Mouse (Mus musculus): Measurements from ENCODE around the gene Cdrt4. TPM values are rescaled to one million over a fixed set of nuclear protein-coding genes. Genes with fewer than 3 reads are reported as not detected.

Gene Cdrt4
- total and polyA plus RNA-seq, 2 experiments from 2014 or later, result 0.35 TPM; not detected in 1

- 41% methylated on average over 6 of the region's 6 CpGs for WGBS
- DNase-seq (ENCODE audit: low spot score) (no peak), ATAC-seq (peak; percentile 36; the same call in 1 of the 2 replicates)
- Histone ChIP-seq H3K4me2 (ENCODE audit: low read depth, low read length) (no peak overlapping the region), H3K27me3 (ENCODE audit: insufficient read depth, low read length) (no peaks in the 10 kb centered on the region), H3K9ac (replicated peaks; ENCODE audit: low read length) (no peak overlapping the region), H3K9me3 (ENCODE audit: low read length) (no peaks in the 10 kb centered on the region), H3K27ac (peak overlapping the region; percentile 48; the same call in 1 of the 2 replicates), H3K36me3 (ENCODE audit: insufficient read depth, low read length) (no peaks in the 10 kb centered on the region), H3K4me1 (ENCODE audit: insufficient read depth, low read length) (peaks cover 13% of the 10 kb centered on the region; the same call in 1 of the 2 replicates), H3K4me3 (ENCODE audit: low read length) (no peak overlapping the region)
- TF ChIP-seq CTCF (IDR thresholded peaks at IDR 0.05; ENCODE audit: low read depth), result no peak
Observed at GRCm38 (mm10) chr11:63018083-63018622, 67.2 kb downstream of the Cdrt4 start.

- Histone ChIP-seq H3K4me1 (ENCODE audit: insufficient read depth, low read length) (peaks cover 13% of the 10 kb centered on the region; the same call in 1 of the 2 replicates), H3K9ac (replicated peaks; ENCODE audit: low read length) (no peak overlapping the region), H3K27ac (no peak overlapping the region), H3K27me3 (ENCODE audit: insufficient read depth, low read length) (no peaks in the 10 kb centered on the region), H3K9me3 (ENCODE audit: low read length) (no peaks in the 10 kb centered on the region), H3K4me3 (ENCODE audit: low read length) (no peak overlapping the region), H3K4me2 (ENCODE audit: low read depth, low read length) (no peak overlapping the region), H3K36me3 (ENCODE audit: insufficient read depth, low read length) (no peaks in the 10 kb centered on the region)
- no peak for ATAC-seq
- DNase-seq (ENCODE audit: low spot score), result no peak
- no peak for TF ChIP-seq CTCF (IDR thresholded peaks at IDR 0.05; ENCODE audit: low read depth)
Observed at GRCm38 (mm10) chr11:63020633-63021032, 69.6 kb downstream of the Cdrt4 start.

GRCm38 (mm10) chr11:63021141-63021806, 70.3 kb downstream of the Cdrt4 start:
- ATAC-seq, result no peak
- no peak for DNase-seq (ENCODE audit: low spot score)
- WGBS, result 67% methylated on average over 5 of the region's 5 CpGs
- no peaks in the 10 kb centered on the region for H3K9me3 ChIP-seq (ENCODE audit: low read length)
- no peak overlapping the region for H3K27ac ChIP-seq
- H3K27me3 ChIP-seq (ENCODE audit: insufficient read depth, low read length), result no peaks in the 10 kb centered on the region
- TF ChIP-seq CTCF (IDR thresholded peaks at IDR 0.05; ENCODE audit: low read depth), result no peak
- no peak overlapping the region for H3K9ac ChIP-seq (replicated peaks; ENCODE audit: low read length)
- no peak overlapping the region for H3K4me3 ChIP-seq (ENCODE audit: low read length)
- H3K4me2 ChIP-seq (ENCODE audit: low read depth, low read length), result no peak overlapping the region
- H3K4me1 ChIP-seq (ENCODE audit: insufficient read depth, low read length), result peaks cover 13% of the 10 kb centered on the region; the same call in 1 of the 2 replicates
- H3K36me3 ChIP-seq (ENCODE audit: insufficient read depth, low read length), result no peaks in the 10 kb centered on the region

GRCm38 (mm10) chr11:63023461-63023860, 72.5 kb downstream of the Cdrt4 start:
- Histone ChIP-seq H3K4me3 (ENCODE audit: low read length) (no peak overlapping the region), H3K36me3 (ENCODE audit: insufficient read depth, low read length) (no peaks in the 10 kb centered on the region), H3K9me3 (ENCODE audit: low read length) (no peaks in the 10 kb centered on the region), H3K4me1 (ENCODE audit: insufficient read depth, low read length) (0 out of 2 replicates have a peak, but pooled peaks cover 8% of the 10 kb centered on the region), H3K27ac (no peak overlapping the region), H3K4me2 (ENCODE audit: low read depth, low read length) (no peak overlapping the region), H3K9ac (replicated peaks; ENCODE audit: low read length) (no peak overlapping the region), H3K27me3 (ENCODE audit: insufficient read depth, low read length) (no peaks in the 10 kb centered on the region)
- DNase-seq (ENCODE audit: low spot score) (no peak), ATAC-seq (no peak)
- 81% methylated on average over 5 of the region's 5 CpGs for WGBS
- no peak for TF ChIP-seq CTCF (IDR thresholded peaks at IDR 0.05; ENCODE audit: low read depth)

- H3K9ac ChIP-seq (replicated peaks; ENCODE audit: low read length), result no peak overlapping the region
- no peak overlapping the region for H3K27ac ChIP-seq
- H3K36me3 ChIP-seq (ENCODE audit: insufficient read depth, low read length), result no peaks in the 10 kb centered on the region
- H3K4me3 ChIP-seq (ENCODE audit: low read length), result no peak overlapping the region
- no peak for TF ChIP-seq CTCF (IDR thresholded peaks at IDR 0.05; ENCODE audit: low read depth)
- no peak for DNase-seq (ENCODE audit: low spot score)
- H3K27me3 ChIP-seq (ENCODE audit: insufficient read depth, low read length), result no peaks in the 10 kb centered on the region
- no peak for ATAC-seq
- no peaks in the 10 kb centered on the region for H3K9me3 ChIP-seq (ENCODE audit: low read length)
- H3K4me1 ChIP-seq (ENCODE audit: insufficient read depth, low read length), result 0 out of 2 replicates have a peak, but pooled peaks cover 8% of the 10 kb centered on the region
- H3K4me2 ChIP-seq (ENCODE audit: low read depth, low read length), result no peak overlapping the region
- WGBS, result 90% methylated on average over 2 of the region's 2 CpGs
Observed at GRCm38 (mm10) chr11:63024136-63024535, 73.1 kb downstream of the Cdrt4 start.

- 89% methylated on average over 6 of the region's 6 CpGs for WGBS
- no peak overlapping the region for H3K9ac ChIP-seq (replicated peaks; ENCODE audit: low read length)
- ATAC-seq (no peak), DNase-seq (ENCODE audit: low spot score) (no peak)
- no peaks in the 10 kb centered on the region for H3K9me3 ChIP-seq (ENCODE audit: low read length)
- H3K4me2 ChIP-seq (ENCODE audit: low read depth, low read length), result no peak overlapping the region
- 0 out of 2 replicates have a peak, but pooled peaks cover 3% of the 10 kb centered on the region for H3K4me1 ChIP-seq (ENCODE audit: insufficient read depth, low read length)
- TF ChIP-seq CTCF (IDR thresholded peaks at IDR 0.05; ENCODE audit: low read depth), result no peak
- no peaks in the 10 kb centered on the region for H3K36me3 ChIP-seq (ENCODE audit: insufficient read depth, low read length)
- no peaks in the 10 kb centered on the region for H3K27me3 ChIP-seq (ENCODE audit: insufficient read depth, low read length)
- H3K4me3 ChIP-seq (ENCODE audit: low read length), result no peak overlapping the region
- H3K27ac ChIP-seq, result no peak overlapping the region
Observed at GRCm38 (mm10) chr11:63025476-63025875, 74.5 kb downstream of the Cdrt4 start.

- 75% methylated on average over 9 of the region's 9 CpGs for WGBS
- ATAC-seq (no peak), DNase-seq (ENCODE audit: low spot score) (peak; percentile 20)
- Histone ChIP-seq H3K36me3 (ENCODE audit: insufficient read depth, low read length) (no peaks in the 10 kb centered on the region), H3K4me2 (ENCODE audit: low read depth, low read length) (no peak overlapping the region), H3K4me1 (ENCODE audit: insufficient read depth, low read length) (no peaks in the 10 kb centered on the region), H3K9me3 (ENCODE audit: low read length) (no peaks in the 10 kb centered on the region), H3K4me3 (ENCODE audit: low read length) (no peak overlapping the region), H3K27me3 (ENCODE audit: insufficient read depth, low read length) (no peaks in the 10 kb centered on the region), H3K9ac (replicated peaks; ENCODE audit: low read length) (no peak overlapping the region), H3K27ac (no peak overlapping the region)
- TF ChIP-seq CTCF (IDR thresholded peaks at IDR 0.05; ENCODE audit: low read depth), result no peak
Observed at GRCm38 (mm10) chr11:63026651-63027141, 75.7 kb downstream of the Cdrt4 start.
